Mouse (Mus musculus) mature B cell (primary cell): Measurements from ENCODE around the gene Aip.
"Not testable (repeated sequence)": the region's sequence is repeated elsewhere in the genome, so short reads cannot be mapped to it uniquely, and the experiment has no call there.

Experiments used
- in situ Hi-C: fragments of 300-500 bp; cut with MboI; formaldehyde crosslinking; loops from 2 replicates; pipeline ENCODE4 v1.14.3; 2019

Gene Aip

GRCm38 (mm10) chr19:4091383-4091782, 34.3 kb downstream of the Aip start:
- in situ Hi-C loops: no loop called here

- in situ Hi-C loops: no loop called here
These were observed 35.2 kb downstream of the Aip start for GRCm38 (mm10) chr19:4090446-4090845.

GRCm38 (mm10) chr19:4089128-4089527, 36.5 kb downstream of the Aip start:
- in situ Hi-C loops: no loop called here

GRCm38 (mm10) chr19:4088146-4088545, 37.5 kb downstream of the Aip start:
- in situ Hi-C loops: no loop called here

- in situ Hi-C loops: no loop called here
These were observed 38.6 kb downstream of the Aip start for GRCm38 (mm10) chr19:4087090-4087489.

GRCm38 (mm10) chr19:4086156-4086555, 39.5 kb downstream of the Aip start:
- in situ Hi-C loops: no loop called here

GRCm38 (mm10) chr19:4084984-4085383, 40.7 kb downstream of the Aip start:
- in situ Hi-C loops: no loop called here

- in situ Hi-C loops: no loop called here
These were observed 41.8 kb downstream of the Aip start for GRCm38 (mm10) chr19:4083826-4084225.

- in situ Hi-C loops: no loop called here
These were observed 42.3 kb downstream of the Aip start for GRCm38 (mm10) chr19:4083316-4083715.

GRCm38 (mm10) chr19:4082219-4082965, 43.3 kb downstream of the Aip start:
- in situ Hi-C loops: no loop called here

GRCm38 (mm10) chr19:4081394-4081793, 44.3 kb downstream of the Aip start, which contains the start of gene Cabp2:
Cabp2 (plus strand) TSS chr19:4081578.
- in situ Hi-C loops: no loop called here

- in situ Hi-C loops: no loop called here
These were observed 45.1 kb downstream of the Aip start for GRCm38 (mm10) chr19:4080511-4081009.

- in situ Hi-C loops: no loop called here
These were observed 46.1 kb downstream of the Aip start for GRCm38 (mm10) chr19:4079594-4079993.

- in situ Hi-C loops: no loop called here
These were observed 50.1 kb downstream of the Aip start for GRCm38 (mm10) chr19:4075531-4075930.

GRCm38 (mm10) chr19:4072706-4073424, 52.8 kb downstream of the Aip start:
- in situ Hi-C loops: no loop called here

GRCm38 (mm10) chr19:4071406-4071805, 54.3 kb downstream of the Aip start:
- in situ Hi-C loops: no loop called here

- in situ Hi-C loops: no loop called here
These were observed 54.9 kb downstream of the Aip start for GRCm38 (mm10) chr19:4070756-4071155.

GRCm38 (mm10) chr19:4070311-4070710, 55.3 kb downstream of the Aip start:
- in situ Hi-C loops: no loop called here

GRCm38 (mm10) chr19:4068717-4069410, 56.8 kb downstream of the Aip start:
- in situ Hi-C loops: no loop called here

- in situ Hi-C loops: not testable (repeated sequence)
These were observed 57.4 kb downstream of the Aip start for GRCm38 (mm10) chr19:4068242-4068641.

- in situ Hi-C loops: no loop called here
These were observed 58.8 kb downstream of the Aip start for GRCm38 (mm10) chr19:4066877-4067276.

GRCm38 (mm10) chr19:4066280-4066679, 59.4 kb downstream of the Aip start:
- in situ Hi-C loops: no loop called here
